Mouse (Mus musculus) sigmoid colon, adult 10 weeks (tissue): ENCODE results near the gene Gm43064. TPM values are rescaled to one million over a fixed set of nuclear protein-coding genes. Genes with fewer than 3 reads are reported as not detected.

Experiments
- polyA plus RNA-seq: library from polyadenylated mRNA; stranded (reverse); fragments of 350-450 nt; fragmentation: Illumina TruSeq; extraction: RNeasy Lipid Tissue Mini Kit (QIAGEN cat#74804); gene quantifications from one replicate; pipeline ENCODE4 v1.2.3, GENCODE M21; 2014; ENCODE audit warnings: low read depth, low replicate concordance

The Gm43064 gene
- not detected for polyA plus RNA-seq

GRCm38 (mm10) chr3:103808891-103809798 lies at the start of gene Gm43064, which contains the start of the genes Dclre1b and Ap4b1:
Gene Gm43064 (plus strand): TSS chr3:103809573.
Gene Dclre1b (minus strand): TSS chr3:103809444.
Gene Ap4b1 (plus strand): TSS chr3:103809520.

GRCm38 (mm10) chr3:103791230-103792110 lies 17.9 kb upstream of the Gm43064 start, which contains the start of gene Hipk1:
Gene Hipk1 (minus strand): TSS chr3:103791563.

GRCm38 (mm10) chr3:103832426-103832825 lies 23.1 kb downstream of the Gm43064 start, which contains the start of gene Bcl2l15:
Gene Bcl2l15 (plus strand): TSS chr3:103832601.

GRCm38 (mm10) chr3:103858881-103859801 lies 49.8 kb downstream of the Gm43064 start, which contains the start of gene Ptpn22:
Gene Ptpn22 (plus strand): TSS chr3:103859795.

Other genes starting within 250 kb of the Gm43064 start
- gene Syt6, start 234.3 kb upstream of the Gm43064 start, polyA plus RNA-seq, result 4.6 TPM
- gene Atg4a-ps, start 163.5 kb upstream of the Gm43064 start, polyA plus RNA-seq, result not detected
- gene Olfml3, start 71.6 kb upstream of the Gm43064 start, polyA plus RNA-seq, result 7.2 TPM
- gene Gm10964, start 70.2 kb upstream of the Gm43064 start, polyA plus RNA-seq, result not detected
- 120 TPM for gene Hipk1, start 18.0 kb upstream of the Gm43064 start, polyA plus RNA-seq
- gene Dclre1b, start 129 bp upstream of the Gm43064 start, polyA plus RNA-seq, result 9.7 TPM
- gene Ap4b1, start 53 bp upstream of the Gm43064 start, polyA plus RNA-seq, result 17.0 TPM
- gene Bcl2l15, start 23.0 kb downstream of the Gm43064 start, polyA plus RNA-seq, result 0.85 TPM
- gene Ptpn22, start 50.2 kb downstream of the Gm43064 start, polyA plus RNA-seq, result 11.2 TPM
- 57.3 TPM for gene Rsbn1, start 104.5 kb downstream of the Gm43064 start, polyA plus RNA-seq
- gene Phtf1, start 158.5 kb downstream of the Gm43064 start, polyA plus RNA-seq, result 23.2 TPM